Mouse (Mus musculus): Measurements from ENCODE around the gene Poldip2.
"Not testable (repeated sequence)": the region's sequence is repeated elsewhere in the genome, so short reads cannot be mapped to it uniquely, and the experiment has no call there.

Gene Poldip2

GRCm38 (mm10) chr11:78502909-78503650 lies 8.9 kb upstream of the Poldip2 start, which contains the start of gene Sebox:
Gene Sebox (plus strand): TSS chr11:78503447.
- peak; percentile 92 for DNase-seq

GRCm38 (mm10) chr11:78505430-78505829 lies 6.6 kb upstream of the Poldip2 start:
- DNase-seq, result no peak

GRCm38 (mm10) chr11:78509148-78509547 lies 2.8 kb upstream of the Poldip2 start:
- DNase-seq, result peak; percentile 44

- peak; percentile 63 for DNase-seq
Observed at GRCm38 (mm10) chr11:78513106-78513790, 1.3 kb downstream of the Poldip2 start.

- DNase-seq, result no peak
Observed at GRCm38 (mm10) chr11:78515549-78516325, 3.7 kb downstream of the Poldip2 start.

- no peak for DNase-seq
Observed at GRCm38 (mm10) chr11:78518931-78519330, 6.9 kb downstream of the Poldip2 start.

- no peak for DNase-seq
Observed at GRCm38 (mm10) chr11:78521880-78522279, 9.9 kb downstream of the Poldip2 start.

- DNase-seq, result no peak
Observed at GRCm38 (mm10) chr11:78522481-78522997, 10.5 kb downstream of the Poldip2 start.

- DNase-seq, result no peak
Observed at GRCm38 (mm10) chr11:78523241-78523955, 11.4 kb downstream of the Poldip2 start.

GRCm38 (mm10) chr11:78524838-78525237 lies 12.8 kb downstream of the Poldip2 start:
- DNase-seq, result no peak

GRCm38 (mm10) chr11:78528714-78529113 lies 16.7 kb downstream of the Poldip2 start:
- no peak for DNase-seq

- no peak for DNase-seq
Observed at GRCm38 (mm10) chr11:78530001-78530400, 18.0 kb downstream of the Poldip2 start.

- no peak for DNase-seq
Observed at GRCm38 (mm10) chr11:78531046-78531445, 19.1 kb downstream of the Poldip2 start.

- DNase-seq, result not testable (repeated sequence)
Observed at GRCm38 (mm10) chr11:78531515-78531914, 19.5 kb downstream of the Poldip2 start.

- DNase-seq, result no peak
Observed at GRCm38 (mm10) chr11:78534516-78534915, 22.5 kb downstream of the Poldip2 start.

GRCm38 (mm10) chr11:78535376-78536079 lies 23.5 kb downstream of the Poldip2 start:
- DNase-seq, result peak; percentile 69

GRCm38 (mm10) chr11:78536080-78536689 lies 24.2 kb downstream of the Poldip2 start, which contains the start of the genes Tnfaip1 and Ift20:
Gene Tnfaip1 (minus strand): TSS chr11:78536332.
Gene Ift20 (plus strand): TSS chr11:78536361.
- DNase-seq, result peak; percentile 98

GRCm38 (mm10) chr11:78536690-78537084 lies 24.7 kb downstream of the Poldip2 start:
- DNase-seq, result no peak

GRCm38 (mm10) chr11:78540358-78540757 lies 28.4 kb downstream of the Poldip2 start:
- DNase-seq, result no peak

GRCm38 (mm10) chr11:78544449-78545111 lies 32.6 kb downstream of the Poldip2 start:
- DNase-seq, result no peak

- no peak for DNase-seq
Observed at GRCm38 (mm10) chr11:78545181-78545580, 33.2 kb downstream of the Poldip2 start.

Data from cerebellum, adult 9-10 months (tissue).